Mouse (Mus musculus): ENCODE results near the gene Hspbap1.
A peak's percentile ranks its signal among the peaks of the same experiment; 100 is the strongest.

Gene Hspbap1

GRCm38 (mm10) chr16:35763590-35764296 lies 6.4 kb upstream of the Hspbap1 start:
- DNase-seq (ENCODE audit: low spot score in 2 of 2): peak in 1 of 2 experiments; percentile 52

DNA sequence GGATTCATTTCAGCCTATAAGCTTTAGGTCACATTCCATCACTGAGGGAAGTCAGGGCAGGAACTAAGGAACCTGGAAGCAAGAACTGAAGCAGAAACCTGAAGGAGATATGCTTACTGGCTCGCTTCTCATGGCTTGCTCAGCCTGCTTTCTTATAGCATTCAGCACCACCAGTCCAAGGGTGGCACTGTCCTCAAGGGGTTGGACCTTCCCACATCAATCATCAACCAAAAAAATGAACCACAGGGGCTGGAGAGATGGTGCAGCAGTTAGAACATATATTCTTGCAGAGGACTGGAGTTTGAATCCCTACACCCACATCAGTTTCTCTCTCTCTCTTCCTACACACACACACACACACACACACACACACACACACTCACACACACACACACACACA lies 5.2 kb upstream of the Hspbap1 start:
- DNase-seq (ENCODE audit: low spot score in 2 of 2): no peak

GRCm38 (mm10) chr16:35765449-35765848 lies 4.7 kb upstream of the Hspbap1 start:
- no peak for DNase-seq (ENCODE audit: low spot score in 2 of 2)

- no peak for DNase-seq (ENCODE audit: low spot score in 2 of 2)
Observed at GRCm38 (mm10) chr16:35766366-35766765, 3.8 kb upstream of the Hspbap1 start.

DNA sequence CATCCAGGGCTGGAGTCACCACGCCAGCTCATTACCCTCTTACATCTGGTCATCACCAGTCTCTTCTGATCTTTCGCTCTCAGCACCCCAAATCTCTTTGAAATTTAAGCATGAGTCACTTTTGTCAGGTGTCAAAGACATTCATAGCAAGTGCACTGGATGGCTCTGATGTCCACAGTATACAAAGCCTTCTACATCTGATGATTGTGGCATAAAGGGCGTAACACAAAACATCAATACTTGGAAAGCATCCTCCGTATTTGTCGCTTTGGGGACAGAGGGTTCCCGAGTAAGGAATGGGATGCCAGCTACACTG lies 1.7 kb upstream of the Hspbap1 start:
- DNase-seq (ENCODE audit: low spot score in 2 of 2): no peak

- DNase-seq (ENCODE audit: low spot score in 2 of 2): peak; percentile 73 to 89
Observed at GRCm38 (mm10) chr16:35768785-35769642, 1.2 kb upstream of the Hspbap1 start, which contains the start of gene Dirc2. Gene Dirc2, minus strand, starts transcription at chr16:35769356.

- DNase-seq (ENCODE audit: low spot score in 2 of 2): no peak
Observed at GRCm38 (mm10) chr16:35771141-35771540, 966 bp downstream of the Hspbap1 start.

GRCm38 (mm10) chr16:35771606-35772005 lies 1.4 kb downstream of the Hspbap1 start:
- DNase-seq (ENCODE audit: low spot score in 2 of 2): no peak

GRCm38 (mm10) chr16:35772598-35772997 lies 2.4 kb downstream of the Hspbap1 start:
- DNase-seq (ENCODE audit: low spot score in 2 of 2): no peak

DNA sequence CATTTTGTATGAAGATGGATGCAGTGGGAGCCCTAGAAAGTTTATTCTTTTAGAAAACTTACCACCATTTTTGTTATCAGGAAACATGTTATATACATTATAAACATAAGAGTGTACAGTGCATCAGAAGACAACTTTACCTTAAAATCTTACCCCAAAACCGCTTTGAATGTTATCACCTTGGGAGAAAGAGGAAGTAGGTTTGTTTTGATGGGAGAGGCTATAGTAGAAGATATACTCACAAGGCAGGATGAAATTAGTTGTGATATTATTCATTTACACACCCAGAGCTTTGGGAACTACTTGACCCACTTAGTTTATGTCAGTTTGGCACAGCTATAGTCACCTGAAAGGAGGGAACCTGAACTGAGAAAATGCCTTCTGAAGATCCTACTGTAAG lies 5.7 kb downstream of the Hspbap1 start:
- DNase-seq (ENCODE audit: low spot score in 2 of 2): no peak

DNA sequence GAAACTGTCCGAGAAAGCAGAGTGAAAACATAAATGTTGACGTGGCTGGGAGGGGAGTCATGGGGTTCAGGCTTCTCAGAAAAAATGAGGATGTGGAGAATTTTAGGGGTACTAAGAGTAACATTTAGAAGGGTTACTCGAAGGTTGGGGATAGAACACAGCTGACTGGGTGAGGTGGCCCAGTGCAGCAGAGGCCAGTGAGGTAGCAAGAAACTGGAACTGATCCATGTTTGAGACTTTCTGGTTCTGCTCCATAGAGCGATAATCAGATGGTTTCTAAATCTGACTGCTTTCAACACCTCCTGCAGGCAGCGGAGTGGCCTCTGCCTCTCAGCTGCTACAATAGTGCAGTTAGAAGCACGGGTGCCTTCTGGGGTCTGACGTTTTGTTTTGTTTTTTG lies 6.6 kb downstream of the Hspbap1 start:
- DNase-seq (ENCODE audit: low spot score in 2 of 2): no peak

DNA sequence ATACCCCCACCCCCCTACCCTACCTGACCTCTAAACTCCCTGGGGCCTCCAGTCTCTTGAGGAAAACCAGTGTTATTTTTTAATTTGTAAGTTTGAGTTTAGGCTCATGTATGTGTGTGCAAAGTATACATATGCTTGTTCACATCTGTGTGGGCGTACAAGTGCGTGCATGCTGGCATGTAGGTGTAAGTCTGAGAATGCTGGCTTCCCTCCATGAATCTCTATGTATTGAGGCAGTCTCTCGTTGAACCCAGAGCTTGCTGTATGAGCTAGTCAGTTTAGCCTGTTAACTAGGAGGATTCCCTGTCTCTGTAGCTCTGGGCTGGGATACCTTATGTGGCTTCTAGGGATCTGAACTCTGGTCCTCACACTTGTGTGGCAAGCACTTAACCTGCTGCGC lies 7.6 kb downstream of the Hspbap1 start:
- DNase-seq (ENCODE audit: low spot score in 2 of 2): no peak

DNA sequence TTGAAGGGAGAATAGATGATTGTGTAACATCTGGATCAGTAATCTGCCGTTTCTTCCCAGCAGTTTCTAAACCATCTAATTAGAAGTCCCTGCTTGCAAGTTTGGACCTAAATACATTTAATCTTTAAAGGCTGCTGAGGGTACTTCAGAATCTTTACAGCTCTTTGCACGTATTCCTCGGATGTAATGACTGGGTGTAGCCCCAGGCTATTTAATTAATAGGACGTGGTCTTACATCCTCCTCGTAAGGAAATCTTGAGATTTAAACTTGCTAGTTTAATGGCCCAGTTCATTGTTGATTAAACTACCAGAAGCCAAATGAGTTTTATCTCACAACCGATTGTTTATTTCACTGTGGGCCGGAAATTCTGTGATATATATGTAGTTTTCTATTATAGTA lies 9.5 kb downstream of the Hspbap1 start:
- no peak for DNase-seq (ENCODE audit: low spot score in 2 of 2)

DNA sequence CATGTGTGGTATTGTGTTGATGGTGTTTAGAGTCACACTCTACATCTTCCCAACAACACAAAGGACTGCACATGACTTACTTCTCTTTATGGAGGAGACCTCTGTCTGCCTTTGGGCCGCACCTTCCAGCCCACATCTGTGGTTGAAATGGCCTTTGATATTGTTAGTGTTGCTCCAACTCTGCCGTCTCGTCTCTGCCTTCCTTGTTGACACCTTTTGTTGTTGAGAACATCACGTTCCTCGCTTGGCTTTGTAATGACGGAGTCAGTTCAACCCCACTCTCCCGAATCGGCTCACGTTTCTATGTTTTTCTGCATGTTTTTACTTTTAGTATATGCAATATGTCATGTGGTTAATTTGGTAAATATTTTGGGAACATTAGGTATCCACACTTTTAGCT lies 10.9 kb downstream of the Hspbap1 start:
- DNase-seq (ENCODE audit: low spot score in 2 of 2): no peak

DNA sequence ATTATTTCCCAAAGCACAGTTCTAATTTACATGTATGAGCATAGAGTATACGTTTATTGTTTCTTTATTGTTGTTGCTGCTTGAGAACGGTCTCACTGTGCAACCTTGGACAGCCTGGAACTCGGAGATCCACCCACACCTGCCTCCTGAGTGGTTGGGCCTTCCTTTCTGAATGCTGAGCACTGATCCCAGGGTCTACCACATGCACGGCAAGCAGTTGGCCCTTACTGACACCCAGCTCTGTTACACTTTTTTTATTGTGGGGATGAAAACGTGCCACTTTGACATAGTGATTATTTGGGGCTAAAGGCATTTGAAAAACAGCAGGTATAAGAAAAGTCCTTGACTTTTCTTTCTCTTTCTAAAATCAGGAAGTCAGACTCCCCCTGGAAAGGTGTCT lies 11.5 kb downstream of the Hspbap1 start:
- no peak for DNase-seq (ENCODE audit: low spot score in 2 of 2)

- DNase-seq (ENCODE audit: low spot score in 2 of 2): no peak
Observed at GRCm38 (mm10) chr16:35782451-35783206, 12.5 kb downstream of the Hspbap1 start.

DNA sequence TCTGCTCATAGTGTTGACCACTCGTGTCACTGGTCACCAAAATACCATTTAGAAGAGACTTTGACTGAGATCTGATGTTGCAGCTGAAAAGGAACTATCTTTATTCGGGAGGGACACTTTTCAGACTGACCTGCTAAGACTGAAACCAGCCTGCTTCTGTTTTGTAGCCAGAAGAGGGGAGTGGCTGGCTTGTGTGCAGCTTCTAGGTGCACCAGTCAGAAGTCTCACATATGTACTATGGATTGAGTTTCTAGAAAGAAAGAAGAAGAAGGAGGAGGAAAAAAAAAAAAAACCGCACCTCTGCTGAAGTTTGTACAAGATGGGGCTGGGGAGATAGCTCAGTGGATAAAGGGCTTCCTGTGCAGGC lies 13.0 kb downstream of the Hspbap1 start:
- DNase-seq (ENCODE audit: low spot score in 2 of 2): no peak

DNA sequence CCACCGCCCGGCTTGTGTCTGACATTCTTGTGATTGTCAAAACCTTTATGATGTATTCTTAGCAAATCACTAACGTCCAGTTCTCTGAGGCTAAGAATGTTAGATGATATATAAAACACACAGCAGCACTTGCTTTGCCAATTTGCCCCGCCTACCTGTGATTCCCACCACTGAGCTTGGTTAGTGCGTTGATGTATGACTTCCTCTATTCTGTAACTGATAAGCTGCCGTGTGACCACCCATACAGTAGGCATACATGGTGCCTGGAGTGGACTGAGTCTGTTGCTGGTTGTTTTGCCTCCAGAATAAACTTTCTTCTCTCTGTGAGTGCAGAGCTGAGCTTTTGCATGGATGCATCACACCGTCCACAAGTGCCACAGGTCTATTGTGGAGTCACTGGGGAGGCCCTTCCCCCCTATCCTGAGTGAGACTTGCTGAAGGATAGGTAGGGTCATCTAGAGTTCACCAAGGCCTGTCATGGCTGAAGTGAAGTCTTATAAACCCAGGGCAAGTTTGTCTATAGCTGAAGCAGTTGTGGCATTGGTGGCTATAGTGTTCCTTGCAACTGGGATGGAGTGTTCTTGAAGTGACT lies 14.1 kb downstream of the Hspbap1 start:
- no peak for DNase-seq (ENCODE audit: low spot score in 2 of 2)

DNA sequence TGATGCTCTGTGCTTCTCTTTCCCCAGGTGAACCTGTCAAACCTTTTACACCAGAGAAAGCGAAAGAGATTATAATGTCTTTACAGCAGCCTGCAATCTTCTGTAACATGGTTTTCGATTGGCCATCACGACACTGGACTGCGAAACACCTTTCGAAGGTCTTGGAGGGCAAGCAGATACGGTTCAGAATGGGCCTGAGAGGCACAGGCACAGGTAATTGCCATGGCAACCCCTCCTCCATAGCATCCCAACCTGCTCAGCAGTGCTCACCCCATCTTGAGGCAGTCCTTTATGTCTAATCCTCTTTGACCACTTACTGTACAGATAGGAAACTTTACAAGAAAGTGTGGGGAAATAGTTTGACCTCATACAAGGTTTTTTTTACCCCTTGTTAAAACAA lies 17.0 kb downstream of the Hspbap1 start:
- DNase-seq (ENCODE audit: low spot score in 2 of 2): no peak

- DNase-seq (ENCODE audit: low spot score in 2 of 2): no peak
Observed at GRCm38 (mm10) chr16:35787568-35788189, 17.5 kb downstream of the Hspbap1 start.

DNA sequence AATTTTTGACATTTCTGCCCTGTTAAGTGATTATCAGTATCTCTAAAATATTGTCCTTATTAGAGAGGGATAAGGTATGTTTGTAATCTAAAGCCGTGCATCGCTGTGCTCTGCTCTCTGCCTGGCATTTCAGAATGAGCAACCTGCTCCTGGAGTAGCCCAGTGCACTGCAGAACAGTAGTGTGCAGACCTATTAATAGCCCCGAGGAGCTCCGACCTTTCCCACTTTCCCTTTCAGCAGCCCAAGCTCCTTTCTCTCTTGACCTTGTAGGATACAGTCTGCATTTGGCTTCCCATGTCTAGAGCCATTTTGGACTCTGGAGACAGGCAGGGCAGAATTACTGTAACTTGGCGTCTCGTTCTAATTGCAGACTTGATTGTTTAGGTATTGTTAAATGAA lies 18.2 kb downstream of the Hspbap1 start:
- DNase-seq (ENCODE audit: low spot score in 2 of 2): no peak

All from spleen, postnatal 4 days (tissue).